Mouse (Mus musculus): ENCODE results near the gene Sh3kbp1.
A peak's percentile ranks its signal among the peaks of the same experiment; 100 is the strongest.
"Not testable (repeated sequence)": the region's sequence is repeated elsewhere in the genome, so short reads cannot be mapped to it uniquely, and the experiment has no call there.

The Sh3kbp1 gene

GRCm38 (mm10) chrX:159626907-159627587 lies at the start of gene Sh3kbp1:
TSS of gene Sh3kbp1 (plus strand) at chrX:159627272.
- peak; percentile 69 for DNase-seq (ENCODE audit: low spot score in 2 of 2)

- not testable (repeated sequence) for DNase-seq (ENCODE audit: low spot score in 2 of 2)
These were observed 42.3 kb upstream of the Sh3kbp1 start for GRCm38 (mm10) chrX:159584738-159585137.

- no peak for DNase-seq (ENCODE audit: low spot score in 2 of 2)
These were observed 35.4 kb upstream of the Sh3kbp1 start for GRCm38 (mm10) chrX:159591633-159592032.

- DNase-seq (ENCODE audit: low spot score in 2 of 2): no peak
These were observed 29.6 kb upstream of the Sh3kbp1 start for GRCm38 (mm10) chrX:159597502-159597901.

GRCm38 (mm10) chrX:159604832-159605231 lies 22.2 kb upstream of the Sh3kbp1 start:
- no peak for DNase-seq (ENCODE audit: low spot score in 2 of 2)

- DNase-seq (ENCODE audit: low spot score in 2 of 2): no peak
These were observed 20.1 kb upstream of the Sh3kbp1 start for GRCm38 (mm10) chrX:159606936-159607335.

- DNase-seq (ENCODE audit: low spot score in 2 of 2): peak; percentile 15 to 24
These were observed 715 bp upstream of the Sh3kbp1 start for GRCm38 (mm10) chrX:159626208-159626906.

GRCm38 (mm10) chrX:159627588-159628566 lies 805 bp downstream of the Sh3kbp1 start:
- peak; percentile 33 to 34 for DNase-seq (ENCODE audit: low spot score in 2 of 2)

GRCm38 (mm10) chrX:159628629-159629028 lies 1.6 kb downstream of the Sh3kbp1 start:
- DNase-seq (ENCODE audit: low spot score in 2 of 2): no peak

- DNase-seq (ENCODE audit: low spot score in 2 of 2): no peak
These were observed 2.1 kb downstream of the Sh3kbp1 start for GRCm38 (mm10) chrX:159629203-159629602.

- peak in 1 of 2 experiments; percentile 6 for DNase-seq (ENCODE audit: low spot score in 2 of 2)
These were observed 11.6 kb downstream of the Sh3kbp1 start for GRCm38 (mm10) chrX:159638500-159639227.

GRCm38 (mm10) chrX:159639991-159640390 lies 12.9 kb downstream of the Sh3kbp1 start:
- no peak for DNase-seq (ENCODE audit: low spot score in 2 of 2)

GRCm38 (mm10) chrX:159645314-159645713 lies 18.2 kb downstream of the Sh3kbp1 start:
- DNase-seq (ENCODE audit: low spot score in 2 of 2): no peak

- DNase-seq (ENCODE audit: low spot score in 2 of 2): no peak
These were observed 20.5 kb downstream of the Sh3kbp1 start for GRCm38 (mm10) chrX:159647564-159647963.

- DNase-seq (ENCODE audit: low spot score in 2 of 2): no peak
These were observed 21.5 kb downstream of the Sh3kbp1 start for GRCm38 (mm10) chrX:159648598-159648997.

GRCm38 (mm10) chrX:159650130-159650678 lies 23.1 kb downstream of the Sh3kbp1 start:
- peak; percentile 80 to 83 for DNase-seq (ENCODE audit: low spot score in 2 of 2)

- no peak for DNase-seq (ENCODE audit: low spot score in 2 of 2)
These were observed 23.7 kb downstream of the Sh3kbp1 start for GRCm38 (mm10) chrX:159650727-159651126.

- no peak for DNase-seq (ENCODE audit: low spot score in 2 of 2)
These were observed 44.3 kb downstream of the Sh3kbp1 start for GRCm38 (mm10) chrX:159671388-159671787.

GRCm38 (mm10) chrX:159672466-159672865 lies 45.4 kb downstream of the Sh3kbp1 start:
- no peak for DNase-seq (ENCODE audit: low spot score in 2 of 2)

- DNase-seq (ENCODE audit: low spot score in 2 of 2): peak in 1 of 2 experiments; percentile 26
These were observed 49.2 kb downstream of the Sh3kbp1 start for GRCm38 (mm10) chrX:159676242-159676641.

All from spleen, postnatal 36 days (tissue).